Mouse (Mus musculus) CH12.LX (cell line): ENCODE results near the gene Ano8. TPM values are rescaled to one million over a fixed set of nuclear protein-coding genes. Genes with fewer than 3 reads are reported as not detected.

Experiments
- DNase-seq: peaks from one replicate; pipeline ENCODE4 v3.0.0-alpha.2; 2013; ENCODE audit errors: extremely low read depth
- H3K27ac ChIP-seq: 2 replicates; pipeline ENCODE4 v1.5.1; 2012; ENCODE audit warnings: low read depth, mild to moderate bottlenecking, control low read depth, moderate library complexity; ENCODE audit not compliant: insufficient read depth
- H3K27me3 ChIP-seq: replicated peaks from 2 replicates; pipeline ENCODE3; 2012; ENCODE audit warnings: inconsistent platforms
- H3K36me3 ChIP-seq, 2 experiments: replicated peaks in 1 of 2; 2 replicates each; pipeline versions ENCODE3 to v1.6.1; 2012; ENCODE audit warnings: inconsistent platforms in 1 of 2, low read length in 1 of 2, mild to moderate bottlenecking in 1 of 2, mixed read lengths in 1 of 2, moderate library complexity in 1 of 2; ENCODE audit not compliant: control insufficient read depth in 1 of 2, insufficient read depth in 1 of 2
- H3K4me1 ChIP-seq, 2 experiments: 2 replicates each; pipeline ENCODE4 v1.6.1; 2012; ENCODE audit warnings: inconsistent platforms in 1 of 2, moderate library complexity in 1 of 2; ENCODE audit not compliant: insufficient read depth in 2 of 2, control insufficient read depth in 1 of 2
- H3K4me2 ChIP-seq: 2 replicates; pipeline ENCODE4 v1.6.1; 2012; ENCODE audit warnings: low read depth, mild to moderate bottlenecking, control low read depth; ENCODE audit not compliant: poor library complexity, insufficient read depth, severe bottlenecking
- H3K4me3 ChIP-seq, 3 experiments: fragments of 150-350 bp in 1 of 3; sonication (generic) in 1 of 3; replicated peaks in 1 of 3; 2 replicates each; pipeline versions ENCODE3 to v1.5.1; 2011 to 2012; ENCODE audit warnings: low read depth in 2 of 3, low read length in 2 of 3, mild to moderate bottlenecking in 2 of 3, moderate library complexity in 2 of 3, control low read depth in 1 of 3, improper control_type of control experiment in 1 of 3, inconsistent platforms in 1 of 3, mixed read lengths in 1 of 3; ENCODE audit not compliant: poor library complexity in 1 of 3
- H3K79me2 ChIP-seq: replicated peaks from 2 replicates; pipeline ENCODE4 v1.6.1; 2012; ENCODE audit warnings: mild to moderate bottlenecking, moderate library complexity; ENCODE audit not compliant: control insufficient read depth, poor library complexity, insufficient read depth, severe bottlenecking; ENCODE audit errors: extremely low read depth
- H3K9ac ChIP-seq: 2 replicates; pipeline ENCODE4 v1.6.1; 2012; ENCODE audit warnings: low read depth, mild to moderate bottlenecking, control low read depth, moderate library complexity; ENCODE audit not compliant: insufficient read depth
- H3K9me3 ChIP-seq: replicated peaks from 2 replicates; pipeline ENCODE3; 2012; ENCODE audit warnings: low read length, inconsistent platforms, mixed read lengths
- CHD1 ChIP-seq: IDR thresholded peaks from 2 replicates; pipeline ENCODE4 v1.6.1; 2012; ENCODE audit warnings: low read depth, low read length, improper control_type of control experiment, inconsistent platforms
- CHD2 ChIP-seq: IDR thresholded peaks from 2 replicates; pipeline ENCODE4 v1.6.1; 2011; ENCODE audit warnings: low read length, improper control_type of control experiment
- E2F4 ChIP-seq: IDR thresholded peaks from 2 replicates; pipeline ENCODE4 v1.6.1; 2011; ENCODE audit warnings: low read depth, low read length, improper control_type of control experiment; ENCODE audit not compliant: insufficient replicate concordance
- ELF1 ChIP-seq: IDR thresholded peaks from 2 replicates; pipeline ENCODE4 v1.6.1; 2014; ENCODE audit warnings: low read depth, mild to moderate bottlenecking, inconsistent platforms, low read length, improper control_type of control experiment
- ETS1 ChIP-seq: conservative IDR thresholded peaks from 2 replicates; pipeline ENCODE4 v1.6.1; 2012; ENCODE audit warnings: low read depth, mild to moderate bottlenecking, inconsistent platforms, low read length, improper control_type of control experiment, moderate library complexity
- HCFC1 ChIP-seq: IDR thresholded peaks from 2 replicates; pipeline ENCODE4 v1.6.1; 2012; ENCODE audit warnings: low read depth, mild to moderate bottlenecking, inconsistent platforms, low read length, improper control_type of control experiment
- JUND ChIP-seq: conservative IDR thresholded peaks from 2 replicates; pipeline ENCODE4 v1.6.1; 2011; ENCODE audit warnings: low read depth, low read length, improper control_type of control experiment
- MEF2A ChIP-seq: IDR thresholded peaks from 2 replicates; pipeline ENCODE4 v1.6.1; 2014; ENCODE audit warnings: low read depth, mild to moderate bottlenecking, inconsistent platforms, low read length, improper control_type of control experiment, borderline replicate concordance
- POLR2AphosphoS2 ChIP-seq: IDR thresholded peaks from 2 replicates; pipeline ENCODE4 v1.6.1; 2011; ENCODE audit warnings: low read depth, low read length, improper control_type of control experiment
- TBP ChIP-seq: conservative IDR thresholded peaks from 2 replicates; pipeline ENCODE4 v1.6.1; 2011; ENCODE audit warnings: low read depth, low read length, improper control_type of control experiment
- TCF12 ChIP-seq: IDR thresholded peaks from 2 replicates; pipeline ENCODE4 v1.6.1; 2014; ENCODE audit warnings: low read depth, mild to moderate bottlenecking, inconsistent platforms, low read length, improper control_type of control experiment
- ZC3H11A ChIP-seq: IDR thresholded peaks from 2 replicates; pipeline ENCODE4 v1.6.1; 2012; ENCODE audit warnings: low read depth, mild to moderate bottlenecking, inconsistent platforms, low read length, improper control_type of control experiment
- ZKSCAN1 ChIP-seq: IDR thresholded peaks from 2 replicates; pipeline ENCODE4 v1.6.1; 2012; ENCODE audit warnings: low read depth, inconsistent platforms, low read length, improper control_type of control experiment, borderline replicate concordance
- dilution Hi-C: fragments of 300-500 bp; cut with MboI; formaldehyde crosslinking; loops from 2 replicates; pipeline ENCODE4 v1.14.3; 2020; ENCODE audit warnings: low sequenced_read_pairs; ENCODE audit not compliant: extremely low pct_unique_long_range_greater_than_20kb, extremely low pct_ligation_motif_present
- in situ Hi-C: fragments of 300-500 bp; cut with MboI; formaldehyde crosslinking; loops from 3 replicates; pipeline ENCODE4 v1.14.3; 2019; ENCODE audit warnings: low sequenced_read_pairs, low pct_ligation_motif_present, low pct_unique_long_range_greater_than_20kb, mixed read lengths
- polyA plus RNA-seq: library from polyadenylated mRNA; unstranded; fragments of >175 nt; gene quantifications from 2 replicates; pipeline ENCODE4 v1.2.1, GENCODE M21; 2012; ENCODE audit warnings: low read depth; ENCODE audit not compliant: insufficient read length
- total RNA-seq, 2 experiments: library from RNA; depleted of rRNA; stranded (reverse); fragments of 300-350 nt in 1 of 2; fragments of >200 nt in 1 of 2; gene quantifications; 2 replicates each; pipeline ENCODE4 v1.2.3; 2012 to 2014

Gene Ano8
- total and polyA plus RNA-seq, 3 experiments = 1.8 to 6.7 (median 1.9) TPM

GRCm38 (mm10) chr8:71526272-71526671 is 40.5 kb upstream of the Ano8 start:
- Histone ChIP-seq H3K27me3 (no peaks in the 10 kb centered on the region), H3K27ac (no peak overlapping the region), H3K4me3 (no peak overlapping the region), H3K9ac (no peak overlapping the region)
- no peak for DNase-seq
- in situ Hi-C loops = no loop called here
- TF ChIP-seq CHD1 = no peak
- TF ChIP-seq MEF2A = no peak
- no peak for TF ChIP-seq E2F4
- no peak for TF ChIP-seq TBP
- TF ChIP-seq JUND = no peak
- TF ChIP-seq, all 38 proteins: peak for 0
- Histone ChIP-seq H3K79me2 (no peaks in the 10 kb centered on the region), H3K4me2 (no peak overlapping the region), H3K36me3 (no peaks in the 10 kb centered on the region), H3K4me1 (peaks cover 24 to 49% of the 10 kb centered on the region in 2 experiments), H3K9me3 (no peaks in the 10 kb centered on the region)
- dilution Hi-C loops = no loop called here

DNA sequence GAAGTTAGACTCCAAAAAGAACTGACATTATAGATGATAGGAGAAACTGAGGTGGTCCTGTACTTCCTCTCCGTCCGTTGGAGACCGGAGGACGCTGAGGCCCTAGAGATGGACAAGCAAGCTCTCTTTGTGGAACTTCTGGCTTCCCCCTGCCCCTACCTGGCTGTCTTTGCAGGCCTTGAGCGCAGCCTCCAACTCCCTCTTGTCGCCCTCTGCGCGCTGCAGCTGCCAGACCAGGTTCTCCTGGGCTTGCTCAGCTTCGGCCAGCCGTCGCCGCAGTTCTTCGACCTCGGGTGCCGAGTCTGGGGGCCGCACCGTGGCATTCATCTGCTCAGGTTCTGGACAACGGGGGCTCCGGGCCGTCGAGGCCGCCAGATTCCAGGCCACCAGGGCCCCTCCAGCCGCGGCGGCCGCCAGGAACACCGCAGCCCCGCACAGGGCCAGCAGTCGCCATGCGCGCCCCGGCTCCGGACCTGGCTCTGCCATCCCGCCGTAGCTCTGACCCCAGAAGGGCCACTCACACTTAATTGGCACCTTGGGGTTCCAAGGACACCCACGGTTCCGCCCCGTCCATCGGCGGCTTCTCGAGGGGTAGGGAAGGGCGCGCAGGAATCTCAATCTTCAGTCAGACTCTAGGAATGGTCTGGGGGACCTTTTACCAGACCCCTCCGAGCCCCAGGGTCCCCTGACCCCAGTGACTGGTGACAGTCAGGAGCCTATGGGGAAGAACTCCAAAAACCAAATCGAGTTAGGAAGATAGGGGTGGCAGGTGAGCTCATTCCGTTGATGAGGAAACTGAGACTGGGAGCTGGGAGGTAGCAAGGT is 39.7 kb upstream of the Ano8 start, which contains the start of gene Ccdc194:
Gene Ccdc194 (minus strand): TSS at position 486 of the 825 bp plus-strand sequence.
- H3K4me3 ChIP-seq = no peak within 1 kb of the TSS
- H3K79me2 ChIP-seq = no peaks in the 10 kb centered on the region
- no peak for DNase-seq
- no peaks in the 10 kb centered on the region for H3K36me3 ChIP-seq
- dilution Hi-C loops = no loop called here
- H3K27ac ChIP-seq = no peak within 1 kb of the TSS
- TF ChIP-seq HCFC1 (no peak), ELF1 (no peak), TBP (no peak), ZC3H11A (no peak), ETS1 (no peak), CHD2 (no peak), POLR2AphosphoS2 (no peak), TCF12 (no peak), ZKSCAN1 (no peak)
- TF ChIP-seq, all 38 proteins: peak for 0
- Histone ChIP-seq H3K4me1 (peaks cover 28 to 51% of the 10 kb centered on the region in 2 experiments), H3K4me2 (no peak within 1 kb of the TSS), H3K27me3 (no peaks in the 10 kb centered on the region), H3K9ac (no peak within 1 kb of the TSS), H3K9me3 (no peaks in the 10 kb centered on the region)
- in situ Hi-C loops = no loop called here
